Mouse (Mus musculus) lung, postnatal 10 days (tissue): ENCODE results near the gene Zfp652.
"Not testable (repeated sequence)": the region's sequence is repeated elsewhere in the genome, so short reads cannot be mapped to it uniquely, and the experiment has no call there.

Experiments used
- DNase-seq: peaks from one replicate; pipeline ENCODE4 v3.0.0; 2021

The Zfp652 gene

DNA sequence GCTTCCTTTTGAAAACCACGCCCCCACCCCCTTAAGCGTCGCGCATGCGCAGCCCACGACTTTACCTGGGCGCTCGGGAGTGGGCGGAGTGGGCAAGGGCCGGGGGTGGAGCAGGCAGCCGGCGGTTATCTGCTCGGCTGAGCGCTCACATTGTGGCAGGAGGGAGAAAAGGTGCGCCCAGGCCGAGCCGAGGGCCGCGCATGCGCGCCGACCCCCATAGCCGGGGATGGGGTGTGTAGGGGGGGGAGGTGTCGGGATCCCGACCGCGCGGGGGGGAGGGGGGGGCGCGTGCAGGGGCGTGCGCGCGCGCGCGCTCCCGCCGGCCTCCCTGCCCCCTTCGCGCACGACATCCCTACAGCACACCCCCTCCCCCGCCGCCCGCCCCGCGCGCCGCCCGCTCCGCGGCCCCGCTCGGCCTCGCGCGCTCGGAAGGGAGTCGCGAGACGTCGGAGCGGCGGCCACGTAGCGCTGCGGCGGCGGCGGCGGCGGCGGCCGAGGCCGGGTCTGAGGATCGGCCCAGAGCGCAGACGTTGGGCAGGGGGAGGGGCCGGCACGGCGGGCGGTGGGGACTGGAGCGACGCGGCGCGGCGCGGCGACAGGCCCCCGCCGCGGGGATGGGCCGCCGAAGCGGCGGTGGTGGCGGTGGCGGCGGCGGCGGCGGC lies at the start of gene Zfp652:
Zfp652 (plus strand) TSS at position 111 of the 662 bp plus-strand sequence.
- peak; percentile 92 for DNase-seq

DNA sequence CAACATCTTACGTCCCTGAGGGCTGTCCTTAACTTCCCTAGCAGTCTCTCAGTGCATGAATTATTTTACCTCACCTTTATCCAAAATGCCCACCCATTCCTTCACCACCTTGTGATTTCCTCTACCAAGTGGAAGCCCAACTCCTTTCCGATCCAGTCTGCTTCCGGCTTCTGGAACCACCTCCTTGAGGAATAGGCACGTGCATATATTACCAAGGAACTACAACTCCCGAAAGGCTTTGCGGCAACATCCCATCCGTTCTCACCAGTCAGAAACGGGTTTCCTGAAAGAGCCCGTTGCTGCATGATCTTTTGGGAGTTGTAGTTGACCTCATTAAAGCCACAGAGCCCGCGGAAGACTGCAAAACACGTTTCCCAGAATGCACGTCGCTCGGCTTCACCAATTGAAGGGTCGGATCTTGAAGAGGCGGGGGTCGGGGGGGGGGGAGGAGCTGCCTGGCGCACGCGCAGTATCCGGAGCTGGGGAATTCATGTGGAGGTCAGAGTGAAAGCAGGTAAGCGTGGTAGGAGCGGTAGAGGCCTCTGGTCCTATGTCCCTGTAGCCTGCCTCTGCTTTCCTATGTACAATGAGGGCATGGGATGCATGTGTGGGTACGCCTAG lies 45.8 kb upstream of the Zfp652 start, which contains the start of gene Phb:
Phb (plus strand) TSS at position 429 of the 621 bp plus-strand sequence.
- DNase-seq: peak; percentile 98

DNA sequence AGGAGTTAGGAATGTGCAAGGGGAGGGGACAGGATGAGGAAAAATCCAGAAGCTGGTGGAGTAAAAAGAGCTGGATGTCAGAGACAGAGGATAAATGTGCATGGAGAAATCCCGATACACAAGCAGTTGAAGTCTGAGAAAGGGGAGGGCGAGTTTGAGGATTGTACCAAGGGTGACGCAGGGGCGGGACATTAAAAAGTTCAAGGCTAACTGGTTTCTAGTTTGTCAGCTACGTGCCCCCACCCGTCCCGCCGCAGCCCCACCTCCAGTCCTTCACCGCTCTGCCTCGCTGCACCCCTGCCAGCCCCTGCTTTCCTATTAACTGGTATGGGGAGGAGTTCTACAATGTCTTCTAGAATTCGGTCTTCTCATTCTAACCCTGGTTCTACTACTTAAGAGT lies 45.3 kb upstream of the Zfp652 start:
- peak; percentile 49 for DNase-seq

DNA sequence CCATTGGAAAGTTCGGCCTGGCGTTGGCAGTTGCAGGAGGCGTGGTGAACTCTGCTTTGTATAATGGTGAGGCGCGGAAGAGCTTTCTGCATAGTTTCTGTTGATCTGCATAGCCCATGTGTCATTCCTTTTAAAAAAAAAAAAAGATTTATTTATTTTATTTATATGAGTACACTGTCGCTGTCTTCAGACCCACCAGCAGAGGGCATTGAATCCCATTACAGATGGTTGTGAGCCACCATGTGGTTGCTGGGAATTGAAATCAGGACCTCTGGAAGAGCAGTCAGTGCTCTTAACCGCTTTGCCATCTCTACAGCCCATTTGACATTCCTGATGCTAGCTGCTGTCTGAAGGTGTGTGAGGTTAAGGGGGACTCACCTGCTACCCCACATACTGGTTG lies 44.4 kb upstream of the Zfp652 start:
- not testable (repeated sequence) for DNase-seq

DNA sequence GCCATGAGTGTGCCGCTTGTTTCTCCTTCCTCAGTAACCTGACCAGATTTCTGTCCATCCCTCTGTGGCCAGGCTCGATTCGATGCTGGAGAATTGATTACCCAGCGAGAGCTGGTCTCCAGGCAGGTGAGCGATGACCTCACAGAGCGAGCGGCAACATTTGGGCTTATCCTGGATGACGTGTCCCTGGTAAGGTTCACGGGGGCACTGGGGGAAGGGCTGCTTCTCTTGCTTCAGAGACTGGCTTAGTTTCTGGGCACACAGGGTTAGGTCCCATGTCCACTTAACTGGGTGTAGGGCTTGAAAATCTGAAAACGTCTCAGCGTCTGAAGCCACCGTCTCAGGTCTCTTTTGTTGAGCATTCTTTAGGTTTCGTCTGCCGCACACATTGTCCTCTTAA lies 37.0 kb upstream of the Zfp652 start:
- no peak for DNase-seq

DNA sequence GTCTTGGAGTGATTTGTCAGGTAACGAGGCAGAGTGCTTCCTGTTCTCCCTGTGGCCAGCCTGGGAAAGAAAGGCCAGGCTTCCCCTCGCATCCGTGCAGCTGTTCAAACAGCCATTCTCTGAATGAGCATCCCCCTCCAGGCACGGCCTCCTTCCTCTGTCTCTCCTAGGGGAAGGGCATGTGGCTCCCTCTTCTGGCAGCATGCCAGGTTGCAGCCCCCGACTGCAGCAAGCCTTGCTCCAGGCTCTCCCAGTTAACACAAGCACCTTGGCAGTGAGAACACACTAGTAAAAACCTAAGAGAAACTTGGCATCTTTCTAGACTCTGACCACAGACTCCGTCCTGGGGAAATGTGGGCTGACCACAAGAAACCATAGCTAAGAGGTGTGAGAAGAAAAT lies 36.2 kb upstream of the Zfp652 start:
- DNase-seq: peak; percentile 65

DNA sequence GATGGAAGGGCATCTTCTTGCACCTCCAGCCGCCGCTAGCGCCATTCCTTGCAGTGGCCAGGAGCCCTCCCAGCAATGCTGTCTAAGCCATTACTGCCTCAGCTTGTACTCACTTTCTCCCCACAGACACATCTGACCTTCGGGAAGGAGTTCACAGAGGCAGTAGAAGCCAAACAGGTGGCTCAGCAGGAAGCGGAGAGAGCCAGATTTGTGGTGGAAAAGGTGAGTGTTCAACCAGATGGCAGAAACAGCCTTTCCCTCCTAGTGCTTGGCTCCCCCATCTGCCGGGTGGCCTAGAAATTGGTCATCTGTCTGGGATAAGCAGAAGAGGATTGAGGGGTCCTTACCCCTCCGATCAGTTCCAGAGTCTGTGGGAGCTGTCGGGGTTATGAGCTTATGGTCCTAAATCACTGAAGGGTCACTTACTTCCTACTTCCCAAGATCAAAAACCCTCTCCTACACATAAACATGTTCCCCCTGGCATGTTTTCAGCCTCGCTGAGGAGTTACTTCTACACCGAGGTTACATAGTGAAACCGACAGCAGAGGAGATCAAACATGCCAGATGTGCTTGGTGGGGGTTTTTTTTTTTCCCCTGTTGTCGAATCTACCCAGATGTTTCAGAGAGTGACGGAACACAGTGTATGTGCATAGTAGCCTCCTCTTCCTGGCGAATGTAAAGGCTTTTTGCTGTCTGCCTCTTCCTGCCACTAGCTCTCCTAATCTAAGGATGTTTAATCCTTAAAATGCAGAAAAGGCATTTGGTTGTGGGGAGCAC lies 34.4 kb upstream of the Zfp652 start:
- no peak for DNase-seq

DNA sequence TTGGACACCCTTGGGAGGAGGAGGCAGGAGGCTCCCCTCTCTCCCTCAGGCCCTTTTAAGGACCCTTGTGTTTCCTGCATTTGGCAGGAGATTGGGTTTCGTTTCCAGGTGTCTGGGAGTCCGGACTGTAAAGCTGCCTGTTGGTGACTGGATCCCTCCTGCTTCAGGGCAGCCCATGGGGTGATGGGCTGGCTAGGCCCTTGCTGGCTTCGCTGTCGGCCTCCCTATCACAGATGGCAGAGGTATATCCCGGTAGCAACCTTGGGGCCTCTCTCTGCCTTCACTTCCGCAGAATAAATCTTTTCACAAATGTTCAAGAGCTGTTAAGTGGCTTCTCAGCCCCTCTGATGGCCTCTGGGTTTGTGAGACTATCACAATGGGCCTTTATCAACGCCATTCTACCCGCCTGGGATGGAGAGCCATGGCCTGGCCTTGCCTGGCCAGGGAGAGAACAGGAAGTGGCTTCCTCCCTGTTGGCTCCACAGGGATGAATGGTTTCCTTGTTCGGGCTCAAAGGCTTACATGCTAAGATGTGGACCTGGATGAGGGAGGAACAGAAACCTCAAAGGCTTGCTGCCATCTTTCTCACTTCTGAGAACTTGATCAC lies 30.4 kb upstream of the Zfp652 start:
- no peak for DNase-seq

DNA sequence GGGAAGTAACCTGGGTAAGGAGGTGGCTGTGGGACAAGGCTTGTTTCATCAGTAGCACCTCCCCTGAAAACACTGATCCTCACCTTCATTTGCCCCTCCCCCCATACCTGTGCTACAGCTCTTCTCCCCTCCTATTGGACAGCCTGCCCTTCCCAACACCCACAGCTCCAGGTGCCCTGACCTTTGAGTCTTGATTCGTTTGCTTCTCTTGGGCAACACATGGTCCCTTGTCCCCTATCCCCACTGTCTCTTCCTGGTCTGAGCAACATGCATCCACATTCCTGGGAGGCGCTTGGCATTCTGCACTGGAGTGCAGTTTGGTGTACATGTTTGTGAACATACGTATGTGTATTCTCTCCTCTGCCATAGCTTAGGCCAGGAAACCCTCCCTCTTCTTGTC lies 29.5 kb upstream of the Zfp652 start:
- DNase-seq: no peak

DNA sequence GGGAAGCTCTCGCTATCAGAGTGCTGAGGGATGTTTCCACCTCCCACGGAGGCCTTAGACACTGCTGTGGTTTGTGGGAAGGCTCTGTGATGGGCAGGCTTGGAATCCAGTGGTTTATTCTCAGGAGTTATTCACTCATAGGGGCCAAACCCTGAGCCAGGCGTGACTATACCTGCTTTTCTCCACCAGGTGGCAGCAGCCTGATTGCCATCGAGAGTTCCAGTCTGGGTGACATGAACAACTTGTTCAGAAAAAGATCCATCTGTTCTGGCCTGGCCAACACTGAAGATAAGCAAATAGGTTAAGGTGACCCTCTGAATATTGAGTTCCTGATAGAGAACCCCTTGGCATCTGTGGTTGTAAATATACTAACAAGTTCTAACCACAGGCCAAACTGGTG lies 26.4 kb upstream of the Zfp652 start:
- DNase-seq: peak; percentile 87

DNA sequence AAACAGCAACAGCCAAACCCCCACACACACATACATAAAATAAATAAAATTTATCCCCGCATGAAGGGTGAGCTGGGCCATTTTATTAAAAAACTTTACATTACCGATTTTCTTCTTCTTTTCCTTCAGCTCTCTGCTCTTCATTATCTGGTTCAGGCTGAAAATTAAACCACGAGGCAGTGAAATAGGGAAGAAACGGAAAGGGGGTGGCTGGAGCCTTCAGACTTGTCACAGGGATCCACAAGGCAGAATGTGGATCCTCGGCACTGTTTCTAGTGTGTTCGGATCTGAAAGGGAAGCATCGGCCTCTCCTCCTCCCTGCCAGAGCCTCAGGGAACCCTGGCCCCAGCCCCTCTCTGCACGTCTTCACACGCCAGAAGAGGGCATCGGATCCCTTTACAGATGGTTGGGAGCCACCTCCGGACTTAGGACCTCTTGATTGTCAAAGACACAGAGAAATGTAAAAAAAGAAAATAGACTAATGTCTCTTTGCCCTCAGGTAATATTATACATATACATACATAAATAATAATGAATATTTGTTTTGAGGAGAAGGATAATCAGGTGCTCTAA lies 25.3 kb upstream of the Zfp652 start:
- peak; percentile 33 for DNase-seq

DNA sequence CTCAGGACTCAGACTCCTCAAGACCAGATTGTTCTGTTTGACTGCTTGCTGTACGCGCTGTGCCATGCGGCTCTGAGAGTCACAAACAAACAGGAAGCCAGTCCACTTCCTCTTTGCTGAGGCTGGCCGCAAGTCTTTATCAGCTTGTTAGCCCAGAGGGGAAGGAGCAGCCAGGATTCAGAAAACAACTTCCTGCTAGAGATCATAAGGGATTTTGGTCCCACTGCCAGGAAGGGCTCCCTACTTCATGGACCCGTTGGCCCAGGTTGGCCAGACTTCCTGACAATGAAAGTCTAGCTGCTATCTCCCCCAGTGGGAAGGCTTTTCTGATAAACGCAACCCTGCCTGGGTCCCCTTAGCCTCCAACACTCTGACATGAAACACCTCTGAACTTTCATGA lies 24.0 kb upstream of the Zfp652 start:
- DNase-seq: peak; percentile 71

DNA sequence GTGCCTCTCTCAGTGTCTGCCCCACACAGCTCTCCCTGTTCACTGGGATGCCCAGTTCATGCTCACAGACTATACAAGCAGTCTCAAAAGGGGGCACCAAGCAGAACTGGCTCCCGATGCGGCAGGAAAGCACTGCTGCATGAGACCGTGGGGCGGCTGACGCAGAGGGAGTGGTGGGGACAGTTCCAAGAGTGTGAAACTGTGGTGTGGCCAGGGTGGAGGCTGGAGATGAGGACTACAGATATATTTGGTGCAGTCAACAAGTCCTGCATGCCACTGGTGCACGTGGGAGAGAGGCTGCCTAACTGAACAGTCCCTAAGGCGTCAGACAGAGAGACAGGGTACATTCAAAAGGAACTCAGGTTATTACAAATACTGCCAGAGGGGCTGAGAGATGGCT lies 23.5 kb upstream of the Zfp652 start:
- DNase-seq: peak; percentile 56

DNA sequence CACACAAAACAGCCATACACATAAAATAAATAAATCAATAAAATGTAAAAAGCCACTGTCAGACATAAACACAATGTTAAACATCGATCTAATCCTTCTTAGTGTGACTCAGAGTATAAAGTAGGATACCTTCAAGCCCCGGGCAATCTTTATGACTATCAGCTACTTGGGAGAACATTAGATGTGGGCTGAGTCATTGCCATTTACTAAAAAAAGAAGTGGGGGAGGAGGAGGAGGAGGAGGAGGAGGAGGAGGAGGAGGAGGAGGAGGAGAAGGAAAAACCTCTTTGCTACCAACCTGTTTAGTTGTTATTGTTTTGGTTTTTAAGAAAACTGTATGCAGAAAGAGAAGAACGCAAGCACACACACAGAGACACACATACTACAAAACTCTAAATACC lies 22.9 kb upstream of the Zfp652 start:
- no peak for DNase-seq

DNA sequence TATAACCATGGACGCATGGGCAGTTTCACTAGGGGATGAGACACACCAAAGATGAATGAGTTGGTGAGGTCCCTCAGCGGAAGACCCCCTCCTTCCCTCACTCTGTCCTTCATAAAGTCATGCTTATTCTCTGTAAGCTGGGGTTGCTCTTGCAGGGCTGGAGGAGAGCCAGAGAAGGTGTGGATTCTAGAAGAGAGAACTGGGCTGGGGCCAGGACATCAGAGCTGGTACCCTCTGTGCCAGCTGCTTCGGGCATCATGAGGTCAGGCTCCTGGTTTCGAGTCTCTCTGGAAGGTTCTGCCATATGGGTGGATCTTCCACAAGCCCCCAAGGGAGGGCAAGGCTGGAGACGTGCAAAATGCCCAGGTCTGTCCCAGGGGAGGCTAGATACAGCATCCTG lies 13.9 kb upstream of the Zfp652 start:
- no peak for DNase-seq

DNA sequence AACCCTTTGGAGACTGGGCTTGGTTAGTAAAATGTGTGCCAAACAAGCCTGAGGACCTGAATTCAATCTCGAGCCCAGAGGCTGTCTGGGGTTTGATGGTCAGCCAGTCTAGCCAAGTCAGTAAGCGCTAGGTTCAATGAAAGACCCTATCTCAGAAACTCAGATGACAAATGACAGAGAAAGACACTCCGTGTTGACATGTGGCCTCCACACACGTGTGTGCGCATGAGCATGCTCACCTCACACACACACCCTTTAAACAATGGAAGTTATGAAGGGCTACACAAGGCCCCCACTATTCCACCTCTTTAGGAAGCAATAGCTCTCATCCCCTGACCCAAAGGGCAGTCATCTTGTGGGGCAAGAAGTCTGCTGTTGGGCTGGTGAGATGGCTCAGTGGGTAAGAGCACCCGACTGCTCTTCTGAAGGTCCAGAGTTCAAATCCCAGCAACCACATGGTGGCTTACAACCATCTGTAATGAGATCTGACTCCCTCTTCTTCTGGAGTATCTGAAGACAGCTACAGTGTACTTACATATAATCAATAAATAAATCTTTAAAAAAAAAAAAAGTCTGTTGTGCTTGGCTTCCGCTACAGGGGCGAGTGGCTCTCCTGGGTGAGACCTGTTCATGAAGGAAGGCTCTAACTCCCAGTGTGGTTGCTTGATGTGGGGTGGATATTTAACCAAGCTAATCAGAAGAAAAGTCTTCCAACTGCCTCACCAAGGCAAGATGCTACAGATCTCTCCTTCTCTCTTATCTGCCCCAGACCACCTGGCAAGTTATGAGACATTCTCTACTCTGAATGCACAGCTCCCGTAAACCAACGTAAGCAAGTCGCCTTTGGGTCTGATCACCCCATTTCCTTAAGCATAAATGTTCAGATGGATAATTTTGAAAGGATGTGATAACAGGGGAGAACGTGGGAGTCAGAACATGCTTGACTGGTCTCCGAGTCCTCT lies 11.4 kb upstream of the Zfp652 start:
- DNase-seq: no peak

DNA sequence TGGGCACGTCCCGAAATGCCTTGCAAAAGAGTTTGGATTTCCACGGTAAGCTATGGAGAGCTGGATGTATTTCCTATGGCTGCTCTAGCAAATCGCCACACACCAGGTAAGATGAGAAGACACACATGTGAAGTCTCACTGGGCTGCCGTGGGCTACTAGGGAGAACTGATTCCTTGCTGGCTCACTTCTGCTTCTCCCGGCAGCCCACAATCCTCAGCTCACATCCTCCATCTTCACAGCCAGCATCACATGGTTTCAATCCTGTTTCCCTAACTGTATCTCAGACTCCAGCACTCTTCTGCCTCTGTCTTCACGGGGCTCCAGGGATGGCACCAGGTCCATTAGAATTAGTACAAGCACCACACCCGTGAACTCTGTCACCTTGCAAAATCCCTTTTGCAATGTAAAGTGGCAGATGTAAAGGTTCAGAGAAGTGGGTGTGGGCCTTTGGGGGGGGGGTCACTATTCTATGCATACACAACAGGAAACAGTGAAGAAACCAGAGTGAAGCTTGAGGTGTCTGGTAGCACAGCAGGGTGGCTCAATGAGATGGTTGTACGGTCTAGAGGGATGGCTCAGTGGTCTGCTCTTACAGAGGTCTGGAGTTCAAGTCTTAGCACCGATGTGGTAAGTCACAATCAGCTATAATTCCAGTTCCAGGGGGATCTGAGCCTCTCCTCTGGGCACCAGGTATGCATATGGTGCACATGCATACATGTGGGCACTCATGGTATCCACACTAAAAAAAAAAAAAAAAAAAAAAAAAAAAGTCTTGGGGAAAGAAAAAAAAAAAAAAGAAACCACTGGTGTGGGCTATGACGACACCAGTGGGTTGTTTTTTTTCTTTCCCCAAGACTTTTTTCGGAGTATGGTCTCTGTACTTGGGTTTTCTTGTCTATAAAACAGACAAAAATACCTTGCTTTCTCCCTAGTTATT lies 8.2 kb upstream of the Zfp652 start:
- DNase-seq: no peak

DNA sequence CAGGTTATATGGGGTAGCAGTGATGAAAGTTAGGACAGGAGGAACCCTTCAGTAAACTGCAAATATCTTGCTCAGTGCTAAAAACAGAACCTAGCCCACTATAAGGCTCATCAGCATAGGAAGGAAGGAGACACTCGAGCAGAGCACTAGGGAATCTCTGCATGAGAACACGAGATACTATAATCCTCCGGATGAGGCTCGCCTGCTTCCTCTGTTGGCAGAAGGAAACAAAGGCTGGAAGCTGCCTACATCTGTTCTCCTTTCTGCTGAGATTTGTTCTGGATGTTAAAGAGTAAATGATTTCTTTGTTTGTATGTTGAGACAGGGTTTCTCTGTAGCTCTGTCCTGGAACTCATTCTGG lies 7.5 kb upstream of the Zfp652 start:
- DNase-seq: no peak

DNA sequence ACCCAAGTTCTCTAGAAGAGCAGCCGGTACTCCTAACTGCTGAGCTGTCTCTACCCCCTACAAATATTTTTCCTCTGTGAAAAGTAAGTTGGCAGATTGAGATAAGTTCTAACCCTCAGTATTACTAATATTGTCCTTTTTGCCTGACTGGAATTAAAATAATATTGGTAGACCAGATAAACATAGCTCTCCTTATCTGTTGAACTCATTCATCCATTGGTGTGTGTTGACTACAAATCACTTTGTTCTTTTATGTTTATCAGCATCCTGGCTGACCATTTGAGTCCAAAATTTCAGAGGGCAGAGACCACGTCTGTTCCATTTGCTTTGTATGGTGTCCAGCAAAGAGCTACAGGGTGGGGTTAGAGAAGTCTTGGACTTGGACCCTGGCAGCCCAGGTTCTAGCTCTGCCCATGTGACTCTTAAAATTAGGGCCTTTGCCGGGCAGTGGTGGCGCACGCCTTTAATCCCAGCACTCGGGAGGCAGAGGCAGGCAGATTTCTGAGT lies 2.9 kb upstream of the Zfp652 start:
- no peak for DNase-seq

DNA sequence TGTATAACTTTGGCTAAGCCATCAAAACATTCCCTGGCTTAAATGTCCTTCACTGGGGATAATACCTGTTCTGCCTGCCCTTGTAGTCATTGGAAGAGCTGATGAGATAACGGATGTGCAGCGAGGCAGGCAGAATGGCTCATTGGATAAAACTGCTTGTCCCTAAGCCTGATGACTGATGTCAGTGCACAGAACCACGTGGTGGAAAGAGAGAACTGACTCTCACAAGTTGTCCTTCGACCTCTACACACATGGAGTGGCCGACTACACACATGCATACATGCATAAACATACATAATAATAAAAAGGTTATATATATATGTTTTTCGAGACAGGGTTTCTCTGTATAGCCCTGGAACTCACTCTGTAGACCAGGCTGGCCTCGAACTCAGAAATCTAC lies 2.0 kb upstream of the Zfp652 start:
- no peak for DNase-seq

DNA sequence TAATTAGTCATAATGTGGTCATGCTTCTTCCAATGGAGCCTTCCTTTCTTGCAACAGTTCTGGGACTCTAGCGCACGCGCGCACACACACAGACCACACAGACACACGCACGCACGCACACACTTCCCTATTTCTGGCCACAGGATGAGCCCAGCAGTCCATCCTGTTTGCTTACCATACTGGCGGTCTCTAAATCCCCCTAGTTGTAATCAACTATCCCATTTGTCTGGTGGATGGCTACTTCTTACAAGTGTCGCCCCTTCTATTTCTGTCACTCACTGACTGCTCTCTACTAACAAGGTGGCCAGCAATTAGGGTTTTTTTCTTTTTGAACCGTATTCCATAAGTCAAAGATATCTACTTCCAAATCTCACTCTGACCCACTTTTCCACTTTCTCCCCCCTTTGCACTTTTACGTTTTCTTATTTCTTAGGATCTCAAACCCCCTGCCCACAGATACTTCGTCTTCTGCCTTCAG lies 349 bp upstream of the Zfp652 start:
- peak; percentile 49 for DNase-seq
